Mouse (Mus musculus): ENCODE results near the gene Srek1ip1. TPM values are rescaled to one million over a fixed set of nuclear protein-coding genes. Genes with fewer than 3 reads are reported as not detected.

Gene Srek1ip1
- polyA plus RNA-seq (2014; fragmentation: Illumina TruSeq; extraction: RNeasy Lipid Tissue Mini Kit (QIAGEN cat#74804); ENCODE audit: low read depth, low replicate concordance) = 82.1 TPM

DNA sequence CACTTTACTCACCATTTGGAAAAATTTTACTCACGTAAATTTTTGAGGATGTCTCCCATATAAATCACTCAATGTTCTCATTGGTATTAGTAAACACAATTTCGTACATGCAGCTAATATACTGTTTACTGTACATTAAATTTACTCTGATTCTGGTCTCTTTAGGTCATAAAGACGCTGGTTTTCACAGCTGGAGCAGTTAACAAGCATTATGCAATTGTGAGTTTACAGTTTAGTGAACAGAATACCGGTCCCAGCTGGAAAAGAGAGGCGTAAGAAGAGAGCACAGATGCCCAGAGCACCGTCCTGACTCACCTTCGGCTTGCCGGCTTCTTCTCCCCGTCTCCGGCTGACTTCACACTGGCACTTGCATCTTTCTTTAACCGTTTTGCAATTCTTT is at the start of gene Srek1ip1:
Gene Srek1ip1, plus strand, starts transcription at position 301 of the 400 bp plus-strand sequence.

DNA sequence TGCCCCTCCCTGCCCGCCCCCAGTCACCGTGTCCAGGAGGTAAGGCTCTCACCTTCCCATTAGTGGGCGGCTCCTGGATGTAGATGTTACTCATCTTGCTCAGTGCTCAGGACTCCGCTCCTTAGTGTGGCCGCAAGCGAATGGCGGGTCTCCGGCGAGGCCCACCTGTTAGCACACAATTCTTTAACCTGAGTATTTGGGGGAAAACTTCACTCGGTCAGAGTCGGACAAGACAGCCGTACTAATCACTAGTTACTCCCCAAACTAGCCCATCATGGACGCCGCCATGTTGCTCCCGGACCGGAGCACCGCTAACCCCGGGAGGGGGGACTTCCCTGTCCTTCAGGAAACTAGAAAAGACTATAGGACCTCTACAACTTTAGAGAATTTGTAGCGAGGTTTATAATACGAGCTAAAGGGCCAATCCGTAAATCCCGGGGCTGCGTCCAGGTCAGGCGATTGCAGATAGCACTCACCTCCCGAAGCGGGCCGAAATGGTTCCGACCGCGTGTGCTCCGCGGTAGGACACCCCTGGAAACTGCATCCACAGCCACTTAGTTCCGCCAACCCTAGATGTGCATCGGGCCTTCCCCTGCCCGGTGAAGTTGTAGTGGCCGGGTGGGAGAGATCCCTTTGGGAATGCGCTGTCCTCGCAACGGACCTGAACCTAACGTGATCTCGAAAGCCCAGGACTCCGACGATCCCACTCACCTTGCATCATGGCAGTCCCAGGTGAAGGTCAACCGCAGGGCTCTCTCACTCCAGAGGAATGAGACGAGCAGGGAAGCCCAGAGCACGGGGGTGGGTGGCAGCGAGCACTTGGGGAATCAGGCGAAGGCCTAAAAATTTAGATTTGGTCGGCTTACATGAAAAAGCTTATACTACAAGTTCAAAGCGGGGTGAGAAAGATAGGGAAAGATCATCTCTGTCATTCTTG is 24.6 kb downstream of the Srek1ip1 start, which contains the start of gene Cwc27:
Gene Cwc27, minus strand, starts transcription at position 508 of the 937 bp plus-strand sequence.

DNA sequence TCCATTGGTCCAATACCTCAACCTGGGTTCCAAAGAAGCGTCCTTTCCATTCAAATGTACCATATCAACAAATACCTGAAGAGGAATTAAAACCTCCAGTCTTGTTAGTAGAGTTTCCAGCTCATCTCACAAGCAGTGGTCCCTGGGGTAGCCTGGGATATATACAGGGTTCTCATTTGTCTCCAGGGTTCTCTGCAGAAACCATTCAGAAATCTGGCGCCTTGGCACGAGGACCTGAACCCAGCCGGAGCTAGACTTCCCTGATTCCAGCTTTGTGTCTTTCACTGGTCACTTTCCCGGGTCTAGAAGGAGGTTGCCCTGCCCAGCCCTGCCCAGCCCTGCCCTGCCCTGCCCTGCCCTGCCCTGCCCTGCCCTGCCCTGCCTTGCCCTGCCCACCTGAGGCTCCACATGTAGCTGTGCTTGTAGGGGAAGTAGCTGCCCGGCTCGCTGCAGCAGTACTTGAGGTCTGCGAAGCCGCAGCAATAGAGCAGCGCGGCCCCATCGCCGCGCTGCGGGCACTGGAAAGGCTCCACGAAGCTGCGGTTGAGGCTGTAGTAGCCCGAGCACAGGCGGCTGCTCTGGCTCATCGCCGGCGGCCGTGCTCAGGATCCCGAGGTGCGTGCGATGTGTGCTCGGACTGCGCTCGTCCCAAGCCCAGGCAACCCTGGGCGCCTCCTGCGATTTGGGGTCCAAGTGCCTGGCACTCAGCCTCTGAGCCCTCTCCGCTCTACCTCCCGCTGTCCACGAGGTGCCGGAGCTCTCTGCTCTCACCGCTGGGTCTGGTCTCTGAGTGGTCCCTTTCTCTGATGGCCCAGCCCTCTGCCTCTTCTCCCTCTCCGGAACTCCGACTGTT is 71.1 kb downstream of the Srek1ip1 start, which contains the start of gene Shisal2b:
Gene Shisal2b, minus strand, starts transcription at position 767 of the 853 bp plus-strand sequence.

Other genes with a start within 250 kb of the Srek1ip1 start
- 25.2 TPM for gene Cwc27, start 24.7 kb downstream of the Srek1ip1 start, polyA plus RNA-seq (2014; fragmentation: Illumina TruSeq; extraction: RNeasy Lipid Tissue Mini Kit (QIAGEN cat#74804); ENCODE audit: low read depth, low replicate concordance)
- not detected for gene Shisal2b, start 71.4 kb downstream of the Srek1ip1 start, polyA plus RNA-seq (2014; fragmentation: Illumina TruSeq; extraction: RNeasy Lipid Tissue Mini Kit (QIAGEN cat#74804); ENCODE audit: low read depth, low replicate concordance)